Mouse (Mus musculus): Measurements from ENCODE around the gene Rprml.

DNA sequence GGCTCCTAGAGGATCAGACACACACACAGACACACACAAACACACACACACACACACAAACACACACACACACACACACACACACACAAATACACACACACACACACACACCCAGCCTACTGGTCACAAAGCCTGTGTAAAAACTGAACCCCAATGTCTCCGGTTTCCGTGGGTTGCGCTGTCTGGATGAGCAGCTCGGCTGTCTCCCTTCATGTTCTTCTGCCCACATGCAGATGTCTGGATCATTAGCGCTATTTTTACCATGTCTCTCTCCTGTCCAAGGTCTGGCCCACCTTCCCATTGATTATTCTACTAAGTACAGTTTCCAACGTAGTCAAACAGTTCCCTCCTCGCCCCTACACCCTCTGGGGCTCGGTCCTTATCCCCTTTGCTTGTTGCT, 13.7 kb downstream of the Rprml start:
- no peak for TF ChIP-seq TAL1 (conservative IDR thresholded peaks at IDR 0.05; ENCODE audit: low read depth, low read length)
- no peak for TF ChIP-seq CTCF (IDR thresholded peaks at IDR 0.05; ENCODE audit: low read depth, low read length)
- no peak for TF ChIP-seq GATA1 (IDR thresholded peaks at IDR 0.05; ENCODE audit: borderline replicate concordance, low read length)

Measured in G1E (cell line).